In the genomic region with DNA sequence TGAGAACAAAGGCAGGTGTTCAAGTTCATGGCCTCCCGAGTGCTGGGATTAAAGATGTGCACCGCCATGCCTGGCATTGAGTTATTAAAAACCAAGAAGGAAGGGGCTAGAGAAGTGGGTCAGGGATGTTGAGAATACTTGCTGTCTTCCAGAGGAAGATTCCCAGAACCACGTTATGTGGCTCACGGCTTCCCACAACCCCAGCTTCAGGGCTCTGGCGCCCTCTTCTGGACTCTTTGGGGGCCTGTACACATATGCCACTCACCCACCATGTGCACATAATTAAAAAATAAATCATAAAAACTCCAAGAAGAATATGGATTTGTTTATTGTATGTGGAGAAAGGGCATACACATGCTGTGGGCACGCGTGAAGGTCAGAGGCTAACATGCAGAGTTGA, we compare ENCODE assay signal across 9 mouse cellular contexts. TPM values are rescaled to one million over a fixed set of nuclear protein-coding genes. Genes with fewer than 3 reads are reported as not detected.
DNase-seq lines count a peak whose midpoint lies in the region; ATAC-seq and TF ChIP-seq lines count a peak whose summit lies in the region.
"Had no signal": no experiment of that assay in that cellular context is flagged by ENCODE, and none has a peak within 500 bp of the region (broad histone marks: within the 10 kb centered on the region; RNA-seq: fewer than 3 reads in every experiment).

No protein-coding gene starts in this region.

- H3K4me1 ChIP-seq in heart, adult 2 months (ENCODE audit: control insufficient read depth, insufficient read depth, low read length) = no peaks in the 10 kb centered on the region; the same call in 1 of the 2 replicates
- 0 out of 2 replicates have a peak, but pooled peaks cover 4% of the 10 kb centered on the region for H3K4me1 ChIP-seq in bone marrow macrophage, adult 2 months (ENCODE audit: control insufficient read depth, insufficient read depth, low read length)
- H3K4me1 ChIP-seq: limb, embryonic 13.5 days had no signal

- H3K9ac ChIP-seq in heart, adult 2 months (ENCODE audit: low read depth, low read length) = no peak overlapping the region
- H3K9ac ChIP-seq: limb, embryonic 13.5 days had no signal

- no peak overlapping the region for H3K4me3 ChIP-seq in heart, adult 2 months
- no peak overlapping the region for H3K4me3 ChIP-seq in bone marrow macrophage, adult 2 months (ENCODE audit: insufficient read depth, low read length)
- H3K4me3 ChIP-seq: limb, embryonic 13.5 days had no signal

- 78% methylated on average over 7 of the region's 7 CpGs for WGBS in heart, adult 2 months

- H3K27ac ChIP-seq in heart, adult 2 months = no peak overlapping the region
- no peak overlapping the region for H3K27ac ChIP-seq in bone marrow macrophage, adult 2 months (ENCODE audit: insufficient read depth, low read depth, low read length)
- H3K27ac ChIP-seq: limb, embryonic 13.5 days had no signal

- 0 out of 2 replicates have a peak, but pooled peaks have one; percentile 23 for ATAC-seq in neutrophil, adult 5-6 weeks (ENCODE audit: extremely low read depth, insufficient number of reproducible peaks, low FRiP score, poor library complexity, severe bottlenecking)

- TF ChIP-seq EP300 in heart, adult 2 months (IDR thresholded peaks at IDR 0.05; ENCODE audit: insufficient read depth, low read depth, low read length) = no peak

- TF ChIP-seq POLR2A in heart, adult 2 months (IDR thresholded peaks at IDR 0.05; ENCODE audit: insufficient read depth, low read depth, low read length) = no peak
- TF ChIP-seq POLR2A in bone marrow macrophage, adult 2 months (IDR thresholded peaks at IDR 0.05; ENCODE audit: borderline replicate concordance, low read depth, low read length) = no peak

- DNase-seq in heart, adult 2 months = no peak
- no peak for DNase-seq in heart, postnatal 4 days
- DNase-seq in CD4-positive helper T cell, adult 2 months (ENCODE audit: low read depth, low spot score) = peak; percentile 20
- DNase-seq in induced T-regulatory cell, adult 2 months (ENCODE audit: low read depth) = peak; percentile 60
- no peak for DNase-seq in layer of hippocampus, adult 9-11 months
- DNase-seq in heart, adult 8-10 months (ENCODE audit: low spot score) = no peak

- H3K27me3 ChIP-seq in heart, adult 2 months (ENCODE audit: control insufficient read depth, insufficient read depth, low read length) = no peaks in the 10 kb centered on the region
- H3K27me3 ChIP-seq: limb, embryonic 13.5 days had no signal

- H3K36me3 ChIP-seq in heart, adult 2 months (ENCODE audit: control insufficient read depth, insufficient read depth, low read length) = no peaks in the 10 kb centered on the region

- H3K79me2 ChIP-seq in heart, adult 2 months (replicated peaks; ENCODE audit: control insufficient read depth, insufficient read depth, low read length) = no peaks in the 10 kb centered on the region

- peak; percentile 61 for TF ChIP-seq CTCF in heart, adult 2 months (IDR thresholded peaks at IDR 0.05)
- TF ChIP-seq CTCF in bone marrow macrophage, adult 2 months (IDR thresholded peaks at IDR 0.05; ENCODE audit: low read depth, low read length) = peak; percentile 73

- intact Hi-C loops in heart, adult 2 months (cut with DNase I) = no loop called here

RNA-seq across cellular contexts. Expression of a gene that starts 30.9 kb away (rescaled TPM):
- 10 to 100 TPM; 27.8 to 32.0 TPM for total RNA-seq in heart, adult 2 months (2021)
- polyA plus RNA-seq in heart, adult 2 months (2012; rRNA removed) = 11.1 and 22.3 TPM in 2 replicates
- total RNA-seq in heart, postnatal 4 days (2021) = 10 to 100 TPM; 45.8 to 48.8 TPM
- 45.4 and 48.6 TPM in 2 replicates for polyA plus RNA-seq in bone marrow macrophage, adult 2 months (2012; ENCODE audit: insufficient read depth, insufficient read length, missing spikeins)
- 60.0 and 85.0 TPM in 2 replicates for total RNA-seq in neutrophil, adult 5-6 weeks (2017)
- 10 to 100 TPM; 28.0 to 33.3 (median 28.8) TPM for total RNA-seq in heart, adult 8-10 months (2022)

Comparison
In these comparisons a context has a peak if more than half of its experiments do, and no peak if none do; other contexts are left out.
1. DNase-seq: peak in CD4-positive helper T cell, adult 2 months (single experiment) and induced T-regulatory cell, adult 2 months (single experiment); none in heart, adult 2 months (0 of 2), heart, postnatal 4 days (single experiment), layer of hippocampus, adult 9-11 months (single experiment) and heart, adult 8-10 months (single experiment).